Mouse (Mus musculus) kidney, embryonic 14.5 days (tissue): ENCODE data around the gene Enpp3. TPM values are rescaled to one million over a fixed set of nuclear protein-coding genes. Genes with fewer than 3 reads are reported as not detected.

Experiments used
- ATAC-seq: fragments of 200-750 bp; cut with Nextera tagmentation; 2 replicates; pipeline ENCODE4 v1.8.0; 2017; ENCODE audit warnings: moderate number of reproducible peaks, mild to moderate bottlenecking, moderate TSS enrichment, moderate library complexity; ENCODE audit not compliant: low FRiP score, low TSS enrichment
- H3K27ac ChIP-seq: fragments of 300-500 bp; sonication (generic); 2 replicates; pipeline ENCODE4 v1.5.1; 2014; ENCODE audit warnings: low read depth, mild to moderate bottlenecking, low read length, moderate library complexity, mixed read lengths
- H3K27me3 ChIP-seq: fragments of 300-500 bp; sonication (generic); 2 replicates; pipeline ENCODE4 v1.6.1; 2014; ENCODE audit warnings: mild to moderate bottlenecking, low read length; ENCODE audit not compliant: control insufficient read depth, insufficient read depth
- H3K36me3 ChIP-seq: fragments of 300-500 bp; sonication (generic); 2 replicates; pipeline ENCODE4 v1.6.1; 2014; ENCODE audit warnings: low read length, mixed read lengths; ENCODE audit not compliant: control insufficient read depth, insufficient read depth
- H3K4me1 ChIP-seq: fragments of 300-500 bp; sonication (generic); 2 replicates; pipeline ENCODE4 v1.6.1; 2014; ENCODE audit warnings: low read length, mixed read lengths; ENCODE audit not compliant: control insufficient read depth, insufficient read depth
- H3K4me2 ChIP-seq: fragments of 300-500 bp; sonication (generic); replicated peaks from 2 replicates; pipeline ENCODE4 v1.6.1; 2014; ENCODE audit warnings: low read depth, mild to moderate bottlenecking, low read length
- H3K4me3 ChIP-seq: fragments of 300-500 bp; sonication (generic); 2 replicates; pipeline ENCODE4 v1.5.1; 2014; ENCODE audit warnings: mild to moderate bottlenecking, low read length
- H3K9ac ChIP-seq: fragments of 300-500 bp; sonication (generic); 2 replicates; pipeline ENCODE4 v1.6.1; 2014; ENCODE audit warnings: low read depth, mild to moderate bottlenecking, low read length, moderate library complexity
- H3K9me3 ChIP-seq: fragments of 300-500 bp; sonication (generic); 2 replicates; pipeline ENCODE4 v1.6.1; 2016; ENCODE audit warnings: low read length; ENCODE audit not compliant: control insufficient read depth
- WGBS: fragments of 180-500 bp; shearing (Covaris S2); extraction: QIAGEN DNeasy Blood & Tissue Kit; methylation state at CpG from one replicate; pipeline ENCODE4 v1.1.7; 2014; 5-methylcytosine and 5-hydroxymethylcytosine counted together
- polyA plus RNA-seq: library from polyadenylated mRNA; unstranded; fragments of >200 nt; fragmentation: Nextera tagmentation; extraction: Ambion mirVana; gene quantifications from 2 replicates; pipeline ENCODE4 v1.2.1, GENCODE M21; 2014

Enpp3 gene
- polyA plus RNA-seq, result 4.3 and 4.4 TPM in 2 replicates

DNA sequence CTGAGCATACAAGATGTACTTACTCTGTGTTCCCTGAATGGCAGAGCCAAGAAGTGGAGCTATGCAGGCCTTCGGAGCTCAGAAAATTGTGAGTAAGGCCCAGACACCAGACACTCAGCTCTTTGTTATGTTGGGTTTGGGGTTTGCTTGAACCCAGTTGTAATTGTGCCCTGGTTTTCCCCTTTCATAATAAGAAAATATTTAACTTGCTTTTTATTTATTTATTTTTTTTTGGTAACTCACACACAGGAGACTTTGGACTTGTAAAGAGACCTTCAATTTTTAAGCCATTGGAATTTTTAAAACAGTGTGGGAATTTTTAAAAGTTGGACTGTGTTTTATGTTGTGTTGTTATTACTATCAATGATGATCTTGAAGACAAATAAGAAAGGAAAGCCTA is at the start of gene Enpp3:
Gene Enpp3 (minus strand): TSS at position 148 of the 400 bp plus-strand sequence.
- Histone ChIP-seq H3K9me3 (no peaks in the 10 kb centered on the region), H3K9ac (no peak within 1 kb of the TSS), H3K4me2 (no peak within 1 kb of the TSS), H3K27ac (no peak within 1 kb of the TSS), H3K27me3 (no peaks in the 10 kb centered on the region), H3K36me3 (no peaks in the 10 kb centered on the region), H3K4me3 (no peak within 1 kb of the TSS), H3K4me1 (no peaks in the 10 kb centered on the region)
- WGBS, result 94% methylated on average over 1 of the region's 1 CpGs
- no peak for ATAC-seq

DNA sequence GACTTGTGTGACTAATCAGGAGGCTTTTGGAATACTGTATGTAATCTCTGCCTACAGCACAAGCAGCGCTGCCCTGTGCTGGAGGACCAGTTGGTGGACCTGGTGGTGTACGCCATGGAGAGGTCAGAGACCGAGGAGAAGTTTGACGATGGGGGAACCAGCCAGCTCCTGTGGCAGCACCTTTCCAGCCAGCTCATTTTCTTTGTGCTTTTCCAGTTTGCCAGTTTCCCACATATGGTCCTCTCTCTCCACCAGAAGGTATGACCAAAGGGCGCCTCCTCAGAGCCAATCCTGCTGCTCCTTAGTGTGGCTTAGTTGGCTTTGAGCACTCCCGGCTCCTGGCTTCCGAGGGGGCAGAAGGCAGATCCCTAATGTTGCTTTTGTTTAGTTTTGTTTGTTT is 45.7 kb upstream of the Enpp3 start:
- 98% methylated on average over 7 of the region's 7 CpGs for WGBS
- Histone ChIP-seq H3K9me3 (no peaks in the 10 kb centered on the region), H3K27ac (no peak overlapping the region), H3K4me2 (no peak overlapping the region), H3K4me3 (no peak overlapping the region), H3K9ac (no peak overlapping the region), H3K4me1 (no peaks in the 10 kb centered on the region), H3K27me3 (no peaks in the 10 kb centered on the region), H3K36me3 (peaks cover 88% of the 10 kb centered on the region)
- ATAC-seq, result no peak

GRCm38 (mm10) chr10:24886008-24886407 is 43.4 kb upstream of the Enpp3 start:
- H3K4me1 ChIP-seq, result no peaks in the 10 kb centered on the region
- WGBS, result 88% methylated on average over 9 of the region's 9 CpGs
- peak; percentile 55; the same call in 1 of the 2 replicates for ATAC-seq
- H3K27ac ChIP-seq, result no peak overlapping the region
- H3K4me2 ChIP-seq, result no peak overlapping the region
- H3K9me3 ChIP-seq, result no peaks in the 10 kb centered on the region
- no peak overlapping the region for H3K4me3 ChIP-seq
- H3K27me3 ChIP-seq, result no peaks in the 10 kb centered on the region
- no peak overlapping the region for H3K9ac ChIP-seq
- peaks cover 89% of the 10 kb centered on the region for H3K36me3 ChIP-seq

DNA sequence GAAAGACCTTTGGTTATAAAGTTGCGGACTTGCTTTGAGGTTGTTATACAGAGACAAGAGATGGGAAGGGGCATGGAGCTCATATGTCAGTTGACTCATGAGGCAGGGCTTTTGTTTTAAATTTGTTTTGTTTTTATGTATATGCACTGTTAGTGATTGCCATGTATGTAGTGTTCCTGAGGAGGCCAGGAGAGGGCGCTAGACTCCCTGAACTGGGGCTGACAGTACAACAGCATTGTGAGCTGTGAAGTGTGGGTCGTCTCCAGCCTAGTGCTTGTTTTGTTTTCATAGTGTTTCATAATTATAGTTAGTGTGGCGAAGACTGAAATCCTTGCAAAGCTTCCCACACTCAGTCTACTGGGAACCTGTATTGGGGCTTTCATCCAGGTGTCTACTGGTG is 31.0 kb upstream of the Enpp3 start:
- Histone ChIP-seq H3K36me3 (peaks cover 65% of the 10 kb centered on the region), H3K27ac (no peak overlapping the region), H3K9ac (no peak overlapping the region), H3K27me3 (no peaks in the 10 kb centered on the region), H3K4me3 (no peak overlapping the region), H3K4me2 (no peak overlapping the region), H3K4me1 (0 out of 2 replicates have a peak, but pooled peaks cover 2% of the 10 kb centered on the region), H3K9me3 (no peaks in the 10 kb centered on the region)
- WGBS, result 77% methylated on average over 4 of the region's 4 CpGs
- ATAC-seq, result no peak

DNA sequence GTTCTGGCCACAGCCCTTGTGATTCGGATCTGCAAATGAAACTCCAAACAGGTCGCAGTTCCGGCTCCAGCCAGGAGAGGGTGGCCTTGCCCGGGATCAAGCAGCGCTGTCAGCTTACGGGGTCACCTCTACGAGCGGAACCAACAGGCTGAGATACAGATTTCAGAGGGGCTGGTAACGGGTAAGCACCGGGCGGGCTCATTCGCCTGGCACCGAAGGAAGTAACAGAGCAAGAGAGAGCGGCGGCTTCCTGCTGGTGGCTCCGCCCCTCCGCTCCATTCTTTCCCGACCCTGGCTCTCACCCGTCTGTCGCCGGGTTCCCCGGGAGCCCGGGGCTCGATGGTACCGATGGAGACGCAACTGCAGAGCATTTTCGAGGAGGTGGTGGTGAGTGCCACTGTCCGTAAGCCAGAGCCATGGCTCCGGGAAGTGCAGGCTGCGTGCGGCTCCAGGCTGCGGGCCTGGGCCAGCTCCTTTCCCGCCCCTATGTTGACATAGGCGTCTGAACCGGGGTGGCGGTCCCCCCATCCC is 27.2 kb upstream of the Enpp3 start, which contains the start of gene Med23:
Gene Med23 (plus strand): TSS at position 227 of the 531 bp plus-strand sequence.
- Histone ChIP-seq H3K4me2 (peak within 1 kb of the TSS; percentile 58), H3K4me1 (0 out of 2 replicates have a peak, but pooled peaks cover 2% of the 10 kb centered on the region), H3K9ac (peak within 1 kb of the TSS; percentile 83), H3K4me3 (peak within 1 kb of the TSS; percentile 85), H3K9me3 (no peaks in the 10 kb centered on the region), H3K27ac (no peak within 1 kb of the TSS), H3K27me3 (no peaks in the 10 kb centered on the region), H3K36me3 (peaks cover 30% of the 10 kb centered on the region)
- ATAC-seq, result peak; percentile 100
- WGBS, result under 1% methylated on average over 36 of the region's 36 CpGs

DNA sequence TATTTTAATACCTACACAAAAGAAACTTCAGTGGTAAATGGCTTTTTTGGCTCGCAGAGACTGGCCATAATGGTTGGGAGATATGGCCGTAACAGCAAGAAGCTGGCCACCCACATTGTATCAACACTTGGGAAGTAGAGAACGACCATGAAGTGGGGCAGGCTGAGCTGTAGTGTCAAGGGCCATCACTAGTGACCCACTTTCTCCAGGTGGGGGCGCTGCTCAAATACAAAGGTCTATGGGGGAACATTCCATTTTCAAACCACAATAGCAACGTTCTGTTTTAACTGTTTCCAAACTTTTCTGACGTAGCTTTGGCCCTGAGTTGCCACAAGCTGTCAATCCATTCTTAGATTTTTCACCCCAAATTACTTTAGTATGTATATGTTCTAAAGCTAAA is 21.8 kb upstream of the Enpp3 start:
- no peak overlapping the region for H3K4me2 ChIP-seq
- no peak for ATAC-seq
- H3K36me3 ChIP-seq, result no peaks in the 10 kb centered on the region
- no peaks in the 10 kb centered on the region for H3K27me3 ChIP-seq
- H3K4me3 ChIP-seq, result no peak overlapping the region
- H3K4me1 ChIP-seq, result no peaks in the 10 kb centered on the region
- H3K9ac ChIP-seq, result no peak overlapping the region
- H3K9me3 ChIP-seq, result no peaks in the 10 kb centered on the region
- no peak overlapping the region for H3K27ac ChIP-seq
- 75% methylated on average over 6 of the region's 6 CpGs for WGBS

GRCm38 (mm10) chr10:24863146-24863545 is 20.5 kb upstream of the Enpp3 start:
- Histone ChIP-seq H3K4me1 (no peaks in the 10 kb centered on the region), H3K4me2 (no peak overlapping the region), H3K9me3 (no peaks in the 10 kb centered on the region), H3K36me3 (no peaks in the 10 kb centered on the region), H3K27ac (no peak overlapping the region), H3K27me3 (no peaks in the 10 kb centered on the region), H3K9ac (no peak overlapping the region), H3K4me3 (no peak overlapping the region)
- WGBS, result 59% methylated on average over 2 of the region's 2 CpGs
- ATAC-seq, result no peak

DNA sequence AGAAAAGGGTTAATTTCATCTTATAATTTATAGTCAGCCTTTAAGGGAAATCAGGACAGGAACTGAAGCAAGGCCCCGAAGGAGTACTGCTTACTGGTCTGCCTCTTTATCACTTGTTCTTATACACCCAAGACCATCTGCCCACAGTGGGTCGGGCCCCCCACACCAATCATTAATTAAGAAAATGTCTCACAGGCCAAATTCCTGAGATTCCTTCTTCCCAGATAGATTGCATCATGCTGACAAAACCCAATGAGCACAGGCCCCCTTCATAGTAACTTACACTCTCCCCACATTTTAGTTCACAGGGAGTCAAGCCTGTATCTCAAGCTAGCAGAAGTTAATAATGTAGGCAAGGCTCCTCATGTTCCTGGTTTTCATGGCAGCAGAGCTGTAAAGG is 625 bp downstream of the Enpp3 start:
- Histone ChIP-seq H3K4me2 (no peak overlapping the region), H3K9ac (no peak overlapping the region), H3K27ac (no peak overlapping the region), H3K4me3 (no peak overlapping the region), H3K9me3 (no peaks in the 10 kb centered on the region), H3K36me3 (no peaks in the 10 kb centered on the region), H3K4me1 (no peaks in the 10 kb centered on the region), H3K27me3 (no peaks in the 10 kb centered on the region)
- WGBS, result 30% methylated on average over 2 of the region's 2 CpGs
- no peak for ATAC-seq

DNA sequence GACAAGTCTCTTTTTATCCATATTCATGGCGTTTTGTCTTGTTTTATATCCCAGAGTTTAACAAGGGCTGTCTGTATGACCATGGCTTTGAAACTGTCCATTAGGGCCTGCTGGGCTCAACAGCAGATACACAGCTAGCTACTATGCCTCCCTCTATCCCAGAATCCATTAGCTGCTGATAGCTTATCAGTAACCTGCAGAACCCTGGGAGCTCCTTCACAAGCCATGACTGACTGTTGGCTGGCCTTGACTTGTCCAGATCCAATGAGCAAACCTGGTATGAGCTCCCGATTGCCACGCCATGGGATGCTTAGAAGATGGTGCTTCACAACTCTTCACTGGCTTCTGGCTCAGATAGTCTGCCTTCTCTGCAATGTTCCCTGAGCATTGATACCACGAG is 1.8 kb downstream of the Enpp3 start:
- 91% methylated on average over 4 of the region's 4 CpGs for WGBS
- no peak overlapping the region for H3K4me3 ChIP-seq
- no peaks in the 10 kb centered on the region for H3K36me3 ChIP-seq
- no peaks in the 10 kb centered on the region for H3K27me3 ChIP-seq
- ATAC-seq, result no peak
- H3K4me1 ChIP-seq, result no peaks in the 10 kb centered on the region
- no peak overlapping the region for H3K4me2 ChIP-seq
- no peak overlapping the region for H3K9ac ChIP-seq
- no peaks in the 10 kb centered on the region for H3K9me3 ChIP-seq
- no peak overlapping the region for H3K27ac ChIP-seq
